Mouse (Mus musculus) ES-E14 (cell line): ENCODE results near the gene Fpr3.

Experiments used
- CHD2 ChIP-seq: IDR thresholded peaks from 2 replicates; pipeline ENCODE4 v1.6.1; 2014; ENCODE audit warnings: mild to moderate bottlenecking, low read depth, low read length, inconsistent platforms
- HCFC1 ChIP-seq: IDR thresholded peaks from 2 replicates; pipeline ENCODE4 v1.6.1; 2012; ENCODE audit warnings: low read length, inconsistent platforms, borderline replicate concordance; ENCODE audit not compliant: insufficient read depth
- MAFK ChIP-seq: IDR thresholded peaks from 2 replicates; pipeline ENCODE4 v1.6.1; 2014; ENCODE audit warnings: mild to moderate bottlenecking, low read depth, low read length, inconsistent platforms; ENCODE audit not compliant: insufficient read depth
- ZC3H11A ChIP-seq: IDR thresholded peaks from 2 replicates; pipeline ENCODE4 v1.6.1; 2012; ENCODE audit warnings: low read depth, mild to moderate bottlenecking, inconsistent platforms, low read length, borderline replicate concordance
- ZNF384 ChIP-seq: IDR thresholded peaks from 2 replicates; pipeline ENCODE4 v1.6.1; 2012; ENCODE audit warnings: low read depth, low read length, inconsistent platforms

GRCm38 (mm10) chr17:17870892-17871550 lies 16.6 kb upstream of the Fpr3 start:
- TF ChIP-seq CHD2 (no peak), HCFC1 (no peak), ZNF384 (no peak), MAFK (no peak), ZC3H11A (no peak)
